Mouse (Mus musculus) adrenal gland, postnatal 36 days (tissue): ENCODE data around the gene 4933414I15Rik. TPM values are rescaled to one million over a fixed set of nuclear protein-coding genes. Genes with fewer than 3 reads are reported as not detected.

ENCODE experiments used
- DNase-seq, 2 experiments: peaks; one replicate each; pipeline ENCODE4 v3.0.0; 2021; ENCODE audit warnings: mixed read lengths in 1 of 2
- long read RNA-seq, 2 experiments: library from polyadenylated mRNA; stranded (forward); transcript quantifications; one replicate each; pipeline ENCODE4 v2.0.0; 2021; ENCODE audit warnings: borderline sequencing depth in 2 of 2
- total RNA-seq, 2 experiments: library from RNA; stranded (reverse); gene quantifications; 2 replicates each; pipeline ENCODE4 v1.2.3; 2021

The 4933414I15Rik gene
- not detected for total RNA-seq
- long read RNA-seq, experiment 1, result 0 reads
- long read RNA-seq, experiment 2, result 0 reads

GRCm38 (mm10) chr11:50943506-50943905 lies at the start of gene 4933414I15Rik:
TSS of gene 4933414I15Rik (minus strand) at chr11:50943765.
- DNase-seq, result no peak

DNA sequence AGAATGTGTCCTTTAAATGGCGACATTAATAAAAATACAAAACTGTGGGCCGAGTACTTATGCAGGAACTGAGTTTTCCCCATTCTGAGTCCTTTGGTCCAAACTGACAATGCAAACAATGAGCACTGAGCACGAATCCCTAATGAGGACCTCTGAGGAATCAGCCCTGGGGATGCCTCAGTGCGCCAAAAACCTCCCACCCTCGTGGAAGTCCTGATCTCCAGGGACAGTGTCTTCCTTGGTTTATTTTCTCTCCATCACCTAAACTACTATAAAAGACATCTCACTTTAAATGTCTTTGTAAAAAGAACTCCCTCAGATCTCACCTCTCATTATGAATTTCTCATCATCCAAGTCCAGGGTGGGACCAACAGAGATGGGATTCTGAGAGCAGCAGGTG lies 38.1 kb upstream of the 4933414I15Rik start, which contains the start of gene Olfr1377:
Olfr1377 (plus strand) TSS at position 301 of the 400 bp plus-strand sequence.
- DNase-seq, result no peak

GRCm38 (mm10) chr11:50977216-50977615 lies 33.7 kb upstream of the 4933414I15Rik start:
- peak; percentile 53 to 70 for DNase-seq

DNA sequence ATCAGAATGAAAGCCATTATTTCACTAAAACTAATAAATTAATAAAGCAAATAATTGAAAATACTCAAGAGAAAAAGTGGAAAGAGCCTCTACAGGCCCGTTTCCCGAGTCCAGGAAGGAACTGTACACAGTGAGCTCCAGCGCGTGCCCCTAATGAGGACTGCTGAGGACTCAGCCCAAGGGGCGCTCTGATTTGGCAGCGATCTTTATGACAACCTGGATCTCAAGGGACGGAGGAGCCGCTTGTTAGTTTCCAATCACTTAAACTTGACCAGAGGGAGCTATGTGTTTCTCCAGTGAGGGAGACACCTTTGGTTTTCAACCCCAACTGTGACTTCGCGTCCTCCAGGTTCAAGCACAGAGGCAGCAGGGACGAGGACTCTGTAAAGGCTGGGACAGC lies 22.7 kb upstream of the 4933414I15Rik start, which contains the start of gene Olfr1378:
Olfr1378 (plus strand) TSS at position 301 of the 400 bp plus-strand sequence.
- DNase-seq, result no peak

- DNase-seq, result no peak
Measured at GRCm38 (mm10) chr11:50964886-50965285, 21.3 kb upstream of the 4933414I15Rik start.

- DNase-seq, result no peak
Measured at GRCm38 (mm10) chr11:50953665-50954064, 10.1 kb upstream of the 4933414I15Rik start, which contains the start of gene Prop1. TSS of gene Prop1 (minus strand) at chr11:50953765.

- peak; percentile 36 to 43 for DNase-seq
Measured at GRCm38 (mm10) chr11:50952290-50952689, 8.7 kb upstream of the 4933414I15Rik start.

- DNase-seq, result no peak
Measured at GRCm38 (mm10) chr11:50942386-50942785, 1.2 kb downstream of the 4933414I15Rik start.

GRCm38 (mm10) chr11:50939621-50940366 lies 3.8 kb downstream of the 4933414I15Rik start:
- peak; percentile 16 to 23 for DNase-seq

GRCm38 (mm10) chr11:50938435-50938834 lies 5.1 kb downstream of the 4933414I15Rik start:
- DNase-seq, result no peak

DNA sequence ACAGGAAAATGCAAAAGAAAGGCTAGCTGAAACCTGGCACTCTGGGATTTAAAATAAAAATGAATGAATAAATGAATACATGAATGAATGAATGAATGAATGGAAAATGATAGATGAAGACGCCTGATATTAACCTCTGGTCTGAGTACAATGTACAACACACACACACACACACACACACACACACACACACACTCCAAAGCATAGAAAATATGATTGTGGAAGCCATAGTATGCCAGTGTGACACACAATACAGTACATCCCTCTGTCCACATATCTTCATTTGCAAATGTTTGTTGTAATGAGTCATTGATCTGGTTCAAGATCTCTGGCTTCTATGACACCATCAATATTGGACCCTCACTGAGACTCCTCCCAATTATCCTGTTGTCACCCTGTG lies 11.5 kb downstream of the 4933414I15Rik start:
- no peak for DNase-seq

GRCm38 (mm10) chr11:50931451-50931866 lies 12.1 kb downstream of the 4933414I15Rik start, which contains the start of gene Zfp354b:
TSS of gene Zfp354b (minus strand) at chr11:50931633.
- peak; percentile 83 to 91 for DNase-seq

- DNase-seq, result peak in 1 of 2 experiments; percentile 22
Measured at GRCm38 (mm10) chr11:50931021-50931420, 12.5 kb downstream of the 4933414I15Rik start.

- no peak for DNase-seq
Measured at GRCm38 (mm10) chr11:50930469-50931014, 13.0 kb downstream of the 4933414I15Rik start.

GRCm38 (mm10) chr11:50915671-50916320 lies 27.8 kb downstream of the 4933414I15Rik start, which contains the start of gene Zfp2:
TSS of gene Zfp2 (minus strand) at chr11:50916165.
- peak; percentile 95 for DNase-seq

DNA sequence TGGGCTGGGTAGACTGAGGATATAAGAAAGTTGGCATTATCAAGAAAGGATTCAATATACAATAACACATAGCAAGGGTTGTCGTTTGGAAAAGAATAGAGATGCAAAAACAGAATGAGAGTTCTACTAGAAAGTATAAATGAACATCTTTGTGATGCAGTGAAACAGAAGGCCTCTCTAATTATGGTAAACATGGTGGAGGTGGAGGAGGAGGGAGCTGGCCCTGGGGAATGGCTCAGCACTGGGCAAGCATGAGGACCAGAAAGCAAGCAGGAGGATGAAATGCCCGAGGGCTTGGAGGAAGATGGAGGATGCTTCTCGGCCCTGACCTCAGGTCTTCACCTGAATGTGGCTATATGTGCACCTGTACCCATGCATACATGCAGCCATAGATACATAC lies 29.1 kb downstream of the 4933414I15Rik start:
- no peak for DNase-seq

DNA sequence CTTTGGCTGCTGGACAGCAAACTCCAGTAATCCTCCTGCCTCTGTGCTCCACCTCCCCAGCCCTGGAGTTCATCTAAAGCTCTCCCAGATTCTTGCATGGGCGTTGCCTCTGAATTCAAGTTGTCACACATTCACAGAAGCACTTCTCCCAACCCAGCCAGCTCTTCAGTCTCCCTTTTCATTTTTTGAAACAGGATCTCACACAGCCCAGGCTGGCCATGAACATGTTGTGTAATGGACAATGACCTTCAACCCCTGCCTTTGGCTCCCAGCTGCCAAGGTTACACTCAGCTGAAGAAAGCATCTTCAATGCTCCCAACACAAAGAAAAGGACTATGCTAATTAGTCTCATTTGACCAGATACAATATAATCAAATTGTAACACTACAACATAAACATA lies 30.3 kb downstream of the 4933414I15Rik start:
- peak in 1 of 2 experiments; percentile 37 for DNase-seq

DNA sequence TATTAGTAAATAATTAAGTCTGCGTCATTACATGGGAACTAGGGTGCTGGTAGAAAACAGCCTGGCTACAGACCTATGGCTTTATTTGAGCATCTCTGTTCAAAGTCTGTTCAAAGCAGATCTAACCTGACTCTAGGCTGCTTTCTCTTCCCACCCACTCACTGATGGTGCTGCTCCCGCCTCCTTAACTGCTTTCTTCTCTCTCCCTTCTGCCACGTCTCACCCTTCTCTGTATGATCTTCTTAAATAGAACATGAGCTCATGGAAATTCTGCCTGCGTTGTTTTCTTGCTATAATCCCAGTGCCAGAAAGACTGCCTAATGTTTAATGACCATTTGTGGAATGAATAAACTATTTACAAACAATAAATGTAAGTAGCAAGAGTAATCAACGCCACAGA lies 35.4 kb downstream of the 4933414I15Rik start:
- no peak for DNase-seq

DNA sequence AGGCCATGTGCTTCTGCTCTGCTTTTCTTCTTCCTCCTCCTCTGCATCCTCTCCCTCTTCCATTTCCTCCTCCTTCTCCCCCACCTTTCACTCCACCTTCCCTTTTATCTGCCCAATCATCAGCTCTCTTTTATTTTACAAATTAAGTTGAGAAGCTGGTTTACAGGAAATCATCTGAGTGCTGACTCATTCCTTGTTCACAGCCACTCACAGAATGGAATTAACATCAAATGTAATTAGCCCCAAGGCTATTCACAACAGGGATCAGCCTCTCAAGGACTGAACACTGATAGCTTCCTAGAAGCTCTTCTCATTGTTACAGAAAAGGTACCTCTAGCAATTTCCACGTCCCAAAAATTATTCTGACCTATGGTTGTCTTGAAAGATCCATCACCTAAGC lies 46.2 kb downstream of the 4933414I15Rik start:
- DNase-seq, result no peak

DNA sequence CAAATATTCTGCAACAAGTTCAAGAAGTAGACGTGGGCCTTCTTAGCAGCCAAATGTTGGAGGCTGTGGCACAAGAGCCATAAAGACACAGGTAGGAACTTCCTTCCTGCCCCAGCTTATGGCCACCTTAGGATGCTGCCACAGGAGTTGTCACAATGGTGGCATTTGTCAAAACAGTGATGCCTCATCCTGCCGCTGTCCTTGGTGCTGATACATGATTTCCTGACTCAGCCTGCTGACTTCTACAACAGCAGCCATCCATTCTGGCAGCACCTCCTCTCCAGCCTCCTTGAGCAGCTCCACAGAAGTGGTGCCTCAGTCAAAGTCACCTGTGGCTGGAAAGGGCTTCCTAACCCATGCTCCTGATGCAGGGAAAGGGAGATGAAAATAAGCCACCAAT lies 51.1 kb downstream of the 4933414I15Rik start:
- DNase-seq, result no peak
